Mouse (Mus musculus) c-Kit-negative CD71-positive TER-119-positive erythroid progenitor cells, embryonic 14.5 days (primary cell): ENCODE results near the gene Agbl2.

Experiments used
- DNase-seq: peaks from one replicate; pipeline ENCODE4 v3.0.0-alpha.2; 2013; ENCODE audit warnings: low read depth, low spot score

The Agbl2 gene

DNA sequence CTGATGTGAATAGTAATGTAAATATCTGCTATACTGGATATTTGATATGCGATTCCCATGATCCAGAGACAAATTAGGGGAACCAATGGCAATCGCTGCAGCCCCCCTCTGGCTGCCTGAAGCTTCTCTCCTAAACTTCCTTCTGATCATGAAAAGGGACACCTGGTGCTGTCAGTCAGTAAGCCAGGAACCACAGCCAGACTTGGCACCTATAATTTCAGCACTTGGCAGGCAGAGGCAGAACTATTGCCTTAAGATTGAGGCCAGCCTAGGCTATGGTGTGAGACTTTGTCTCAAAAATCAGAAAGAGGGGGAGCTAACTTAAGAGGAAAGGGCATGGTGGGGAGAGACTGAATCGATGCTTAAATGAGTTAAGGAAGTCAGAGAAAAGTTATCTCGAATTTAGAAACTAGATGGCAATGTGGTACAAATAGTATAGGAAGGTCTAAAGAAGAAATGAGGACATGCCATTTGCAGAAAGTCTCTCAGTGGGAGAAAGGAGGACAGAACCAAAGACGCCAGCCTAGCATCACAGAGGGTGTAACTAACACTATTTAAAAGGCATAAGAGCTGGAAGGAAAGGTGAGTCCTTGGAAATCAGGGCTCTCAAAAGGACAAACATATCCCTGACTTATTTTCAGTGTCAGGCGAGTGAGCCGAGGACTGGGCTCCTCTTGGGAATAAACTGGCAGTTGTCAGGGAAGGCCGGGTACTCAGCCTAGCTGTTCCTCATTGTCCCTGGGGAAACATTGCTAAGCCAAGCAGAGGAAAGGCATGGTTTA lies 88.8 kb downstream of the Agbl2 start:
- DNase-seq, result no peak

GRCm38 (mm10) chr2:90874025-90874424 lies 91.5 kb downstream of the Agbl2 start:
- no peak for DNase-seq

GRCm38 (mm10) chr2:90875239-90875638 lies 92.7 kb downstream of the Agbl2 start:
- no peak for DNase-seq

DNA sequence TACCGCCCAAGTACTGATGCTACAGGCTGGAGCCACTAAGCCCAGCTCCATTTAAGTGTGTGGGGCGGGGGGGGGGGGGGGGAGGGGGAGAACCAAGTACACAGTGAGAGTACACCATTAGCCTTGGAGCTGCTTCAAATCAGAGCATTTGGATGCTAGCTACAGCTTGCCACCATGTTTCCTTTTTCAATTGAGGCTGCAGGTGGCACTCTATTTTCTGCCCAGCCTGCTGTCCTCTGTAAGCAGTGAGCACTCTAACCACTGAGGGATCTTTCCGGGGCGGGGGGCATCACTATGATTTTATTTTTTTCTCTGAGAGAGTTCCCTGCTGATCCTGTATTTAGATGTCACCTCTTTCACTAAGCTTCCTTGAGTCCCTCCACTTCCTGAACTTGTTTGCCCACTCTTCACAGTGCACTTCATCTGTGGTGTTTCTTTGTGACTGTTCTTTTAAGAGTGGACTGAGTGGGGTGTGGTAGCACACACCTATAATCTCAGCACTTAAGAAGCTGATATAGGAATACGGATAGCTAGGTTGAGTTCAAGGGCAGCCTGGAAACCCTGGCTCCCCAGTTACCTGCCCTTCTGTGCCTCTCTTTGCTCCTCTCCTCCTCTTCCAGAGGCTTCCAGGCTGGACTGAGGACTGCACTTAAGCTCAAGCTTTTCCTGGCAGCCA lies 95.2 kb downstream of the Agbl2 start:
- no peak for DNase-seq

DNA sequence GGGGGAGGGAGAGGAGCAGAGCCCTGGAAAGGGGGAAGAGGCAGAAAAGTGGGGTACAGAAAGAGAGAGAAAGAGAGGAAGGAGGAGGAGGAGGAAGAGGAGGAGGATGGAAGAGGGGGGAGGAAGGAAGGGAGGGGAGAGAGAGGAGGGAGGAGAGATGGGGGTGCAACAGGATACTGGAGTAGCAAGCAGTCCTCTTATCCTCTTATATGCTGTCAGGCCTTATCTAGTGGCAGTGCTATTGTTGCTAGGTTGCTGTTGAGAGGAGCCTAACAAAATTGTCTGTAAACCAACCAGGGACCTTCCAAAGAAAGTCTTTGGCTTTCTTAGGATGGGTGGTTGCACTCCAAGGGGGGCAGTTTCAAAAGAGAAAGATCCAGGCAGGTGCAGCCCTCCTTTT lies 96.9 kb downstream of the Agbl2 start:
- no peak for DNase-seq

DNA sequence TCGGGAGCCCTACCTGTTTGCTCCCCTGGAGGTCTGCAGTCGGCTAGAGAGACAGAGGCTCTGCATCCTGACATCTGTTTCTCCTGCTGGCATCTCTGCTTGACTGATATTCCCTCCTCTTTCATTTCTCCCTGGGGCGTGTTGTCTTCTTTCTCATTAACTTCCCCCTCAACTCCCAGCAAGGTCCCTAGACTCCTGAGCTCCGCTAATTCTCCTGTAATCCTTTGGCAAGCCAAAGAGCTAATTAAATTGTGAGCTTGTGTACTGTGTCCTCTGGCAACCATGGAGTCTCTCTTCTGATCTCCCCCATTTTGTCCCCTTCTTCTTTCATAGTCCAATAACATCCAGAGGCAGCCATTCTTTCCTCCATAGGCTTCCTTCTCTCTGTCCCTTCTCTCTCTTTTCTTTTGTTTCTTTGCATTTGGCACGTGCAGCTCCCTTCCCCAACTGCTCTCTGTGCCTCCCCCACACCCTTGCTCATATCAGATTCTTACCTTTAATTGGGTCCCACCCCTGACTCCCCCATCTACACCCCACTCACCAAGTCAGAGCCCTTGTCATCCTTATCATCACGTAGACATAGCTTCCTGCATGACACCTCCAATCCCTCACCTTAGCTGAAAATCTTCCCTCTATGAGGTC lies 97.7 kb downstream of the Agbl2 start:
- DNase-seq, result no peak

DNA sequence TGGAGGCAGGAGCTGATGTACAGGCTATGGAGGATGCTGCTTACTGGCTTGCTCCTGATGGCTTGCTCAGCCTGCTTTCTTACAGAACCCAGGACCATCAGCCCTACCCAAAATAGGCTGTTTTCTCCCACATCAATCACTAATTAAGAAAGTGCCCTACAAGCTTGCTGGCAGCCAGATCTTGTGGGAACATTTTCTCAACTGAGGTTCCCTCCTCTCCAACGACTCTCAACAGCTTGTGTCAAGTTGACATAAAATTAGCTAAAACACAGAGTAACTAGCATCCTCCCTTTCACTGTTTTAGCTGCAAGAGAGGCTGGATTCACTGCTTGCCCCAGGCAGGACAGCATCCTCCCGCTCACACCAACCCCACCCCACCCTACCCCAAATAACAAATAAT lies 99.3 kb downstream of the Agbl2 start:
- no peak for DNase-seq
